Mouse (Mus musculus) midbrain, embryonic 10.5 days (tissue): ENCODE measurements at regions not wholly inside any gene's neighbourhood (a gene's known extent, or its start where the extent isn't known, plus 50 kb on each side); places are given as distances from the start of the nearest gene placed in this dataset.

Source experiments
- DNase-seq: peaks from one replicate; pipeline ENCODE4 v3.0.0-alpha.2; 2017; ENCODE audit warnings: low spot score
- H3K27ac ChIP-seq: fragments of 300-500 bp; sonication (generic); replicated peaks from 2 replicates; pipeline ENCODE4 v1.5.1; 2016; ENCODE audit warnings: mild to moderate bottlenecking
- H3K27me3 ChIP-seq: fragments of 300-500 bp; sonication (generic); 2 replicates; pipeline ENCODE4 v1.6.1; 2016; ENCODE audit warnings: low read depth, mild to moderate bottlenecking; ENCODE audit not compliant: poor library complexity, severe bottlenecking
- H3K36me3 ChIP-seq: fragments of 300-500 bp; sonication (generic); 2 replicates; pipeline ENCODE4 v1.6.1; 2016; ENCODE audit warnings: mild to moderate bottlenecking, moderate library complexity
- H3K4me1 ChIP-seq: fragments of 300-500 bp; sonication (generic); 2 replicates; pipeline ENCODE4 v1.6.1; 2016
- H3K4me3 ChIP-seq: fragments of 300-500 bp; sonication (generic); 2 replicates; pipeline ENCODE4 v1.5.1; 2016; ENCODE audit warnings: mild to moderate bottlenecking, moderate library complexity
- H3K9me3 ChIP-seq: fragments of 300-500 bp; sonication (generic); replicated peaks from 2 replicates; pipeline ENCODE4 v1.6.1; 2016; ENCODE audit warnings: mild to moderate bottlenecking
- WGBS: fragments of 180-500 bp; shearing (Covaris S2); methylation state at CpG from one replicate; pipeline ENCODE4 v1.1.7; 2016; 5-methylcytosine and 5-hydroxymethylcytosine counted together

DNA sequence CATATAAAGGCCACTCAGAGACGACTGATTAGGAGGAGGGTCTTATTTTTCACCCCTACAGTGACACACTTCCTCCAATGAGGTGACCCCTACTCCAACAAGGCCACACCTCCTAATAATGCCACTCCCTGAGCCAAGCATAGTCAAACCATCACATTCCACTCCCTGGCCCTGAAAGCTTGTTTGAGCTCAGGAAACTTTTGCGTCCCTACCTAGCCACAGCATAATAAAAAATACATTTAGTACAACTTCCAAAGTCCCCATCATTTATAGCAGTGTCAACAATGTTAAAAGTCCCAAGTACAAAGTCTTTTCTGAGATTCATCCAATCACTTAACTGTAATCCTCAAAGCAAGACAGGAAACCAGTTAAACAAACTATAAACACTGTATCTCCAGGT lies 208.3 kb downstream of the Vgll3 start:
- 68% methylated on average over 2 of the region's 2 CpGs for WGBS
- Histone ChIP-seq H3K27me3 (no peaks in the 10 kb centered on the region), H3K4me1 (no peaks in the 10 kb centered on the region), H3K4me3 (no peak overlapping the region), H3K9me3 (no peaks in the 10 kb centered on the region), H3K36me3 (no peaks in the 10 kb centered on the region), H3K27ac (no peak overlapping the region)
- DNase-seq, result no peak
